Mouse (Mus musculus) testis, adult 2 months (tissue): ENCODE data around the gene Gm12117. TPM values are rescaled to one million over a fixed set of nuclear protein-coding genes. Genes with fewer than 3 reads are reported as not detected.

Source experiments
- H3K27ac ChIP-seq: fragments of 200-500 bp; 2 replicates; pipeline ENCODE4 v1.5.1; 2012; ENCODE audit warnings: low read depth, low read length; ENCODE audit not compliant: control insufficient read depth, insufficient read depth
- H3K27me3 ChIP-seq: fragments of 200-500 bp; 2 replicates; pipeline ENCODE4 v1.6.1; 2012; ENCODE audit warnings: mild to moderate bottlenecking, low read length, moderate library complexity; ENCODE audit not compliant: control insufficient read depth, insufficient read depth
- H3K36me3 ChIP-seq: fragments of 200-500 bp; 2 replicates; pipeline ENCODE4 v1.6.1; 2012; ENCODE audit warnings: mild to moderate bottlenecking, low read length; ENCODE audit not compliant: control insufficient read depth, insufficient read depth
- H3K4me1 ChIP-seq: fragments of 200-500 bp; 2 replicates; pipeline ENCODE4 v1.6.1; 2012; ENCODE audit warnings: low read length; ENCODE audit not compliant: control insufficient read depth, insufficient read depth
- H3K4me3 ChIP-seq: fragments of 200-500 bp; 2 replicates; pipeline ENCODE4 v1.5.1; 2012; ENCODE audit warnings: low read depth, mild to moderate bottlenecking, low read length, moderate library complexity, mixed read lengths; ENCODE audit not compliant: control insufficient read depth
- CTCF ChIP-seq: fragments of 200-500 bp; IDR thresholded peaks from 2 replicates; pipeline ENCODE4 v1.5.1; 2012; ENCODE audit warnings: low read depth, mild to moderate bottlenecking, inconsistent platforms, low read length, moderate library complexity; ENCODE audit not compliant: control insufficient read depth, insufficient read depth, insufficient replicate concordance
- POLR2A ChIP-seq: fragments of 200-500 bp; IDR thresholded peaks from 2 replicates; pipeline ENCODE4 v1.6.1; 2012; ENCODE audit warnings: low read depth, mild to moderate bottlenecking, inconsistent platforms, low read length, moderate library complexity; ENCODE audit not compliant: control insufficient read depth
- polyA plus RNA-seq: library from polyadenylated mRNA; depleted of rRNA; stranded (reverse); fragments of >200 nt; gene quantifications from 2 replicates; pipeline ENCODE4 v1.2.3, GENCODE M21; 2012; rRNA removed

Gene Gm12117
- polyA plus RNA-seq, 1 experiment, result not detected

- Histone ChIP-seq H3K4me1 (no peaks in the 10 kb centered on the region; the same call in 1 of the 2 replicates), H3K27ac (no peak overlapping the region), H3K4me3 (no peak overlapping the region), H3K27me3 (no peaks in the 10 kb centered on the region), H3K36me3 (no peaks in the 10 kb centered on the region)
- TF ChIP-seq POLR2A, result no peak
- TF ChIP-seq CTCF, result no peak
Observed at GRCm38 (mm10) chr11:33226516-33226915, 50.0 kb downstream of the Gm12117 start.

Other genes starting within 250 kb of the Gm12117 start
- 0.52 and 0.89 TPM in 2 replicates for gene Fgf18, start 129.3 kb downstream of the Gm12117 start, polyA plus RNA-seq
- gene Npm1, start 113.5 kb downstream of the Gm12117 start, polyA plus RNA-seq, result 108 and 114 TPM in 2 replicates
- 0.06 TPM in 1 of 2 replicates, not detected in the other for gene Tlx3, start 73.1 kb downstream of the Gm12117 start, polyA plus RNA-seq
- 26.0 and 28.7 TPM in 2 replicates for gene Ranbp17, start 237.0 kb upstream of the Gm12117 start, polyA plus RNA-seq